Mouse (Mus musculus): ENCODE measurements around the gene Nacc2. TPM values are rescaled to one million over a fixed set of nuclear protein-coding genes. Genes with fewer than 3 reads are reported as not detected.
A peak's percentile ranks its signal among the peaks of the same experiment; 100 is the strongest.

Nacc2 gene
- polyA plus RNA-seq, 1 experiment from 2014 or later = 12.4 TPM

- Histone ChIP-seq H3K9me3 (no peaks in the 10 kb centered on the region), H3K4me1 (peaks cover 10% of the 10 kb centered on the region), H3K4me2 (replicated peaks) (no peak overlapping the region), H3K36me3 (no peaks in the 10 kb centered on the region), H3K27ac (replicated peaks) (no peak overlapping the region), H3K9ac (replicated peaks) (no peak overlapping the region), H3K4me3 (no peak overlapping the region), H3K27me3 (peaks cover 25% of the 10 kb centered on the region; the same call in 1 of the 2 replicates)
- WGBS = 67% methylated on average over 14 of the region's 14 CpGs
- ATAC-seq (replicated peaks) = no peak
Measured at GRCm38 (mm10) chr2:26041163-26041810, 81.7 kb downstream of the Nacc2 start.

- Histone ChIP-seq H3K27ac (replicated peaks) (no peak overlapping the region), H3K4me2 (replicated peaks) (no peak overlapping the region), H3K4me3 (no peak overlapping the region), H3K9ac (replicated peaks) (no peak overlapping the region), H3K4me1 (peaks cover 10% of the 10 kb centered on the region), H3K9me3 (no peaks in the 10 kb centered on the region), H3K36me3 (no peaks in the 10 kb centered on the region), H3K27me3 (peaks cover 25% of the 10 kb centered on the region; the same call in 1 of the 2 replicates)
- WGBS = 33% methylated on average over 14 of the region's 14 CpGs
- peak; percentile 60; the same call in 1 of the 2 replicates for ATAC-seq (replicated peaks)
Measured at GRCm38 (mm10) chr2:26039951-26040350, 83.1 kb downstream of the Nacc2 start.

GRCm38 (mm10) chr2:26037386-26037785, 85.6 kb downstream of the Nacc2 start:
- H3K4me3 ChIP-seq = no peak overlapping the region
- peaks cover 10% of the 10 kb centered on the region for H3K4me1 ChIP-seq
- peaks cover 23% of the 10 kb centered on the region; the same call in 1 of the 2 replicates for H3K27me3 ChIP-seq
- WGBS = 69% methylated on average over 6 of the region's 6 CpGs
- no peak for ATAC-seq (replicated peaks)
- H3K36me3 ChIP-seq = no peaks in the 10 kb centered on the region
- H3K4me2 ChIP-seq (replicated peaks) = no peak overlapping the region
- H3K9me3 ChIP-seq = no peaks in the 10 kb centered on the region
- H3K9ac ChIP-seq (replicated peaks) = no peak overlapping the region
- no peak overlapping the region for H3K27ac ChIP-seq (replicated peaks)

- WGBS = 89% methylated on average over 15 of the region's 15 CpGs
- ATAC-seq (replicated peaks) = no peak
- no peak overlapping the region for H3K27ac ChIP-seq (replicated peaks)
Measured at GRCm38 (mm10) chr2:26034344-26035050, 88.5 kb downstream of the Nacc2 start.

GRCm38 (mm10) chr2:26030288-26030687, 92.7 kb downstream of the Nacc2 start:
- WGBS = 54% methylated on average over 3 of the region's 3 CpGs
- no peak for ATAC-seq (replicated peaks)

More at GRCm38 (mm10) chr2:26034344-26035050, 88.5 kb downstream of the Nacc2 start:
- H3K4me2 ChIP-seq (replicated peaks) = no peak overlapping the region
- peaks cover 19% of the 10 kb centered on the region; the same call in 1 of the 2 replicates for H3K27me3 ChIP-seq
- no peak overlapping the region for H3K9ac ChIP-seq (replicated peaks)
- no peaks in the 10 kb centered on the region for H3K36me3 ChIP-seq
- H3K4me3 ChIP-seq = no peak overlapping the region
- H3K9me3 ChIP-seq = no peaks in the 10 kb centered on the region
- no peaks in the 10 kb centered on the region for H3K4me1 ChIP-seq

GRCm38 (mm10) chr2:26024138-26025075, 98.6 kb downstream of the Nacc2 start:
- H3K9ac ChIP-seq (replicated peaks) = no peak overlapping the region
- H3K9me3 ChIP-seq = no peaks in the 10 kb centered on the region
- 0 out of 2 replicates have a peak, but pooled peaks cover 4% of the 10 kb centered on the region for H3K27me3 ChIP-seq
- H3K4me1 ChIP-seq = peaks cover 19% of the 10 kb centered on the region
- H3K4me2 ChIP-seq (replicated peaks) = no peak overlapping the region
- H3K36me3 ChIP-seq = no peaks in the 10 kb centered on the region
- no peak for ATAC-seq (replicated peaks)
- no peak overlapping the region for H3K27ac ChIP-seq (replicated peaks)
- no peak overlapping the region for H3K4me3 ChIP-seq
- 38% methylated on average over 4 of the region's 4 CpGs for WGBS

More at GRCm38 (mm10) chr2:26030288-26030687, 92.7 kb downstream of the Nacc2 start:
- H3K27me3 ChIP-seq = 0 out of 2 replicates have a peak, but pooled peaks cover 11% of the 10 kb centered on the region
- H3K27ac ChIP-seq (replicated peaks) = no peak overlapping the region
- no peak overlapping the region for H3K9ac ChIP-seq (replicated peaks)
- no peak overlapping the region for H3K4me2 ChIP-seq (replicated peaks)
- H3K9me3 ChIP-seq = no peaks in the 10 kb centered on the region
- H3K4me3 ChIP-seq = no peak overlapping the region
- H3K4me1 ChIP-seq = no peaks in the 10 kb centered on the region
- no peaks in the 10 kb centered on the region for H3K36me3 ChIP-seq

GRCm38 (mm10) chr2:26022626-26023025, 100.4 kb downstream of the Nacc2 start:
- no peak overlapping the region for H3K27ac ChIP-seq (replicated peaks)
- H3K4me1 ChIP-seq = peaks cover 24% of the 10 kb centered on the region
- H3K27me3 ChIP-seq = no peaks in the 10 kb centered on the region
- H3K36me3 ChIP-seq = 0 out of 2 replicates have a peak, but pooled peaks cover 3% of the 10 kb centered on the region
- ATAC-seq (replicated peaks) = no peak
- H3K4me2 ChIP-seq (replicated peaks) = no peak overlapping the region
- no peak overlapping the region for H3K4me3 ChIP-seq
- H3K9ac ChIP-seq (replicated peaks) = no peak overlapping the region
- H3K9me3 ChIP-seq = no peaks in the 10 kb centered on the region
- 91% methylated on average over 1 of the region's 1 CpGs for WGBS

- peak overlapping the region; percentile 89; the same call in 1 of the 2 replicates for H3K4me3 ChIP-seq
- no peak overlapping the region for H3K9ac ChIP-seq (replicated peaks)
- no peaks in the 10 kb centered on the region for H3K9me3 ChIP-seq
- peaks cover 24% of the 10 kb centered on the region for H3K4me1 ChIP-seq
- 0 out of 2 replicates have a peak, but pooled peaks cover 3% of the 10 kb centered on the region for H3K36me3 ChIP-seq
- WGBS = 79% methylated on average over 8 of the region's 8 CpGs
- no peaks in the 10 kb centered on the region for H3K27me3 ChIP-seq
- no peak for ATAC-seq (replicated peaks)
- H3K27ac ChIP-seq (replicated peaks) = 0 out of 2 replicates have a peak overlapping the region, but pooled peaks have one; percentile 20
- peak overlapping the region; percentile 38 for H3K4me2 ChIP-seq (replicated peaks)
Measured at GRCm38 (mm10) chr2:26022258-26022565, 100.8 kb downstream of the Nacc2 start.

GRCm38 (mm10) chr2:26021561-26022257, 101.3 kb downstream of the Nacc2 start, which contains the start of gene Ubac1:
Gene Ubac1 (minus strand): TSS chr2:26021747.
- peaks cover 24% of the 10 kb centered on the region for H3K4me1 ChIP-seq
- peak within 1 kb of the TSS; percentile 96 for H3K4me2 ChIP-seq (replicated peaks)
- peak within 1 kb of the TSS; percentile 89 for H3K4me3 ChIP-seq
- WGBS = 6% methylated on average over 50 of the region's 50 CpGs
- peak within 1 kb of the TSS; percentile 83 for H3K27ac ChIP-seq (replicated peaks)
- 0 out of 2 replicates have a peak, but pooled peaks cover 3% of the 10 kb centered on the region for H3K36me3 ChIP-seq
- H3K9me3 ChIP-seq = no peaks in the 10 kb centered on the region
- H3K9ac ChIP-seq (replicated peaks) = peak within 1 kb of the TSS; percentile 84
- no peaks in the 10 kb centered on the region for H3K27me3 ChIP-seq
- peak; percentile 94 for ATAC-seq (replicated peaks)

GRCm38 (mm10) chr2:26020714-26021560, 102.1 kb downstream of the Nacc2 start:
- H3K4me1 ChIP-seq = peaks cover 24% of the 10 kb centered on the region
- 2% methylated on average over 38 of the region's 38 CpGs for WGBS
- H3K9ac ChIP-seq (replicated peaks) = peak overlapping the region; percentile 84
- H3K27me3 ChIP-seq = no peaks in the 10 kb centered on the region
- peak; percentile 39 for ATAC-seq (replicated peaks)
- H3K9me3 ChIP-seq = no peaks in the 10 kb centered on the region
- peak overlapping the region; percentile 83 for H3K27ac ChIP-seq (replicated peaks)
- peak overlapping the region; percentile 89 for H3K4me3 ChIP-seq
- peak overlapping the region; percentile 96 for H3K4me2 ChIP-seq (replicated peaks)
- H3K36me3 ChIP-seq = 0 out of 2 replicates have a peak, but pooled peaks cover 5% of the 10 kb centered on the region

Data from forebrain, embryonic 15.5 days (tissue).